Mouse (Mus musculus) lung, postnatal 14 days (tissue): ENCODE results near the gene Tmem95.

Experiments used
- DNase-seq: peaks from one replicate; pipeline ENCODE4 v3.0.0; 2021

Gene Tmem95

DNA sequence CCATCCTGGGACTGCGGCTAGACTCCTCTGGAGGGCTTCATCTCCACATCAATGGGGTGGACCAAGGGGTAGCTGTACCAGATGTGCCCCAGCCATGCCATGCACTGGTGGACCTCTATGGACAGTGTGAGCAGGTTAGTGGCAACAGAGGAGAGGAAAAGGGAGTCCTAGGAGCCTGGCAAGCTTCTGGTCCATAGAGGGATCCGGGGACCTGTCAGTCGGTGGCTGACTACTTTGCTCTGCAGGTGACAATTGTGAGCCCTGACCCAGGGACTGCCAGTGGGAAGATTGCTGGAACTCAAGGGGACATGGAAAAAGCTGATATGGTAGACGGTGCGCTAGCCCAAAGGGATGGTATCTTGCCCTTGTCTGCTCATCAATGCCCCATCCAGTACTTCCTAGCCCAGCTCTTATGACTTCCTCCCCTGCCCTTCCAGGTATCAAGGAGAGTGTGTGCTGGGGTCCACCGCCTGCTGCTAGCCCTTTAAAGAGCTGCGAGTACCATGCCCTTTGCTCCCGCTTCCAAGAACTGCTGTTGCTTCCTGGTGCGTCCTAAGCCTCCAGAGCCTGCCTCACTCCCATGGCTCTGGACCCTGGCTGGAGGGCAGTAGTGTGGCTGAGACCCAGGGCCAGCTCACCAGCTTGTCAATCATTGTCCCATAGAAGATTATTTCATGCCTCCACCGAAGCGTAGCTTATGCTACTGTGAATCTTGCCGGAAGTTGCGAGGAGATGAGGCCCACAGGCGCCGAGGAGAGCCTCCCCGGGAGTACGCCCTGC, 33.2 kb upstream of the Tmem95 start:
- DNase-seq = no peak

DNA sequence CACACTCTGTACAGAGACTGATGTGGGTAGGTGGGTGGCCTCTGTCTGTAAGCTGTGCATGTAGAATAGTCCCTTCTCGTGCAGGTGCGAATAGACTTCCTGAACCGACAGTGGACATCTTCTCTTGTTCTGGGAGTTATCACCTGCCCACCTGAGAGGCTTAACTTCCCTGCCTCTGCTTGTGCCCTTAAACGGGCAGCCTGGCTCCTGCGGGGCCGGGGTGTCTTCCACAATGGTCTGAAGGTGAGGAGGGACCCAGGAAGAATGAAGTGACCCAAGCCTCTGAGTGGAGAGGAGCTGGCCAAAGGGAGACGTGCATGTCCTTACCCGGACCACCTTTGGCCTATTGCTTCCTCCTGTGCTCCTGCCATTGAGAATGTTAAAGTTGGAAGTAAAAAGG, 32.4 kb upstream of the Tmem95 start:
- DNase-seq = no peak

DNA sequence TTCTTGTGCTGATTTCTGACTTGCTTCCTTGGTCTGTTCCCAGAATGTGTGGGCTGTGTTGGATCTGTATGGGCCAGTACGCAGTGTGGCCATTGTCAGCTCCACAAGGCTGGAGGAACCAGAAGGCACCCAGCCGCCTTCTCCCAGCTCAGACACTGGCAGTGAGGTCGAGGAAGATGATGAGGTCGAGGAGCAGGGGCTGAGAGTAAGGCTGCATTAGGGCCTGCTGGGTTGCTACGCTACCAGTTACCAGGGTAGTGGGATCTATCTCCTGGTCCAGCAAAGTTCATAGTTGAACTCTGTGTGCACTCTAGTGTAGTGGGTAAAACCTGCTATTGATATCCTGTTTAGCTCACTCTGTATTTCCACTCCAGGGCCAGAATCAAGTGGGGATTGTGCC, 31.4 kb upstream of the Tmem95 start:
- no peak for DNase-seq

DNA sequence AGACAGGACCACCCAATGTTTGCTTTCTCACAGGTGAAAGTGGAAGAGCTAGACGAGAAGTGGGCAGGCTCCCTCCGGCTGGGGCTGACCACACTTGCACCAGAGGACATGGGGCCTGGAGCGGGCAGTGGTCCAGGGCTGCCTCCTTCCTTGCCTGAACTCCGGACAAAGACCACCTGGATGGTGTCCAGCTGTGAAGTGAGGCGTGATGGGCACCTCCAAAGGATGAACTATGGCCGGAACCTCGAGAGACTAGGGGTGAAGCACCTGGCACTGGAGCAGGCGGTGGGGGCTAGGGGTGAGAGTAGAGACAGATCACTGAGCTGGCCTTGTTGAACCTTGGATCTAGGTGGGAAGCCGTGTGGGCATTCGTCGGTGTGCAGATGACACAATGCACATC, 30.8 kb upstream of the Tmem95 start:
- DNase-seq = no peak

DNA sequence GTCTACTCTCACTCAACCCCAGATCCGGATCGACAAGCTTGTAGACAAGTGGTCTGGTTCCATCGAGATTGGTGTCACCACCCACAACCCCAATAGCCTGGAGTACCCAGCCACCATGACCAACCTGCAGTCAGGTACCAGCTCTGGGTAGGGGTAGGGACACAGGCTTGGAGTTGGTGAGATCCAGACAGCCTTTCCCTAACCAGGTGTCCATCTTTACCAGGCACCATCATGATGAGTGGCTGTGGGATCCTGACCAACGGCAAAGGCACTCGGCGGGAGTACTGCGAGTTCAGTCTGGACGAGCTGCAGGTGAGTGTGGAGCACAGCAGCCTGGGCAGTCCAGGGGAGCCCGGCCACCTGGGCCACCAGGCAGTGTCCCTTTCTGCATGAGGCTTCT, 26.5 kb upstream of the Tmem95 start:
- no peak for DNase-seq

DNA sequence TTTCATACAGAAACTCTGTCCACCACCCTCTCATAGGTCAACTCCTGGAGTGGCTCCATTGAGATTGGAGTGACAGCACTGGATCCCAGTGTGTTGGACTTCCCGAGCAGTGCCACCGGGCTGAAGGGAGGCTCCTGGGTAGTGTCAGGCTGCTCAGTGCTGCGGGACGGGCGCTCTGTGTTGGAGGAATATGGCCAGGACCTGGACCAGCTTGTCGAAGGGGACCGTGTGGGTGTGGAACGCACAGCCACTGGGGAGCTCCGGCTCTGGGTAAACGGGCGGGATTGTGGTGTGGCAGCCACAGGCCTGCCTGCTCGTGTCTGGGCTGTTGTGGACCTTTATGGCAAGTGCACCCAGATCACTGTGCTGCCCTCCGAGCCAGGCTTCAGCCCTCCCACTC, 25.2 kb upstream of the Tmem95 start:
- no peak for DNase-seq

DNA sequence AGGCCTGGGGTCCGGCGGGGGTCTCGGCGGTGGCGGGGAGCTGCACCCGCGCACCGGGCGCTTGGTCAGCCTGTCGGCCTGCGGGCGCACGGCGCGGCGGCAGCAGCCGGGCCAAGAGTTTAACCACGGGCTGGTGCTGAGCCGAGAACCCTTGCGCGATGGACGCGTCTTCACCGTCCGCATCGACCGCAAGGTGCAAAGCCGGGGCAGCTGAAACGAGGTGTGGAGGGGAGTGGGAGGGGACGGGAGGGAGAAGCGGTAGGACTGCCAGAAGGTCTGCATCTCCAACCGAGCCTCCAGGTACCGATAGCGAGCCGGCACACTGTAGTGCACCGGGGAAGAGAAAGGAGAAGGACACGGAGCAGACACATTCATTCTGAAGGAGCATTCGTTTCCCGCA, 24.2 kb upstream of the Tmem95 start:
- no peak for DNase-seq

DNA sequence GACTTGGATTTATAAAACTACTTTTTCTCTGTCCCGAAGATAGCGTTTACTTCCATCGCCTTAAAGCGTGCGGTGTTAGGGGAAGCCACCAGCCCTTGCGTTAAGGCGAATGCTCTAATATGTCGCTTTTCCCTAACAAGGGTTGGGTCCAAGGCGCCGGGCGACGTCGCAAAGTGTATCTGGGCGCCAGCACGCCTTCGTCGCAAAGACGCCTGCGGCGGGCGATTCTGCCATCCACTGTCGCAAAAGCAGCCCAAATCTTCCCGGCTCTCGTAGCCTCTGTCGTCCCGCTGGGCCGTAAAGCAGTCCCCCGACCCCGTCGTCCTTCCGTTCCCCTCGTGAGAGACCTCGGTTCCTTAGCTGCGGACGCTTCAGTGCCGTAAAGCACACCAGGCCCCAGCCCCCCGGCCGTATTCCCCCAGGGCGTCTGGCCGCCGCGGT, 23.6 kb upstream of the Tmem95 start:
- DNase-seq = peak; percentile 90

DNA sequence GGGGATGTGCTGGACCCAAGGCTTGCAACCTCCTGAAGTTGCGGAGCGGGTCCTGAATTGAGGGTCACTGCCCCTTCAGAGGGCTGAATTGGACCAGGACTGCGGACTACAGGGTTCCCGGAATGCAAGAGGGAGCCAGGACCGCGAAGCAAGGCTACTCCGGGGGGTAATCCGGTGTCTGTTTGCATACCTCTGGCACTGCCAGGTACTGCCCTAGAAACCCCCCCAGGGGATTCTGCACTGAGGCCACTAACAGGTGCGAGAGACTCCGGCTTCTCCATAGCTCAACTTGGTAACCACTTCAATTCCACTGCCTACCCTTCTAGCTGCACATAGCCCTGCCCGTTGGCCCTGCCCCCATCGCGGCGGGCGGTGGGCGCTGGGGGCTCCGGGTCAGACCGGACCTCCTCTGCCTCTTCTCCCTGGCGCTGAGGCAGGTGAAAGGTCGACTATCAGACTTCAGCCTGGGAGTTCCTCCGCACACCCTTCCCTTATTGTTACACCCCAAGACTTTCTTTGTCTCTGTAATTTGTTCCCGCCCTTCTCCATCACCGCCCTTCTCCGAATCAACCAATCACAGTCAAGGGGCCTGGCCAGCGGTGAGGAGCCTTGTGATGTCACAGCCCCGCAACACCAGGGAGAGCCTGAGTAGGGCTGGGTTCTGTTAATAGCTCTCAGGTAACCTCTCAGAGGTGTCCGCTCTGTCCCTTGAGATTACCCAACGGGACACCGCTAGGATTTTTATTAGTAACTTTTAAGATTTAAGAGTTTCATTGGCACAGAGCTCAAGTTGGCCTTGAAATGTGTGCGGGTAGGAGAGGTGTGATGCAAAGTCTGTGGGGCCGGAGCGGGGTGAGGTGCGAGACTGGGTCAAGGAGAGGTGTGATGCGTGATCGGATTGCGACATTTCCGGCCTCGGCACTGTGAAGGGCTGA, 22.9 kb upstream of the Tmem95 start, which contains the start of the genes 2810408A11Rik and Neurl4:
2810408A11Rik (minus strand) TSS at position 517 of the 935 bp plus-strand sequence.
Neurl4 (plus strand) TSS at position 602 of the 935 bp plus-strand sequence.
- peak; percentile 91 for DNase-seq

DNA sequence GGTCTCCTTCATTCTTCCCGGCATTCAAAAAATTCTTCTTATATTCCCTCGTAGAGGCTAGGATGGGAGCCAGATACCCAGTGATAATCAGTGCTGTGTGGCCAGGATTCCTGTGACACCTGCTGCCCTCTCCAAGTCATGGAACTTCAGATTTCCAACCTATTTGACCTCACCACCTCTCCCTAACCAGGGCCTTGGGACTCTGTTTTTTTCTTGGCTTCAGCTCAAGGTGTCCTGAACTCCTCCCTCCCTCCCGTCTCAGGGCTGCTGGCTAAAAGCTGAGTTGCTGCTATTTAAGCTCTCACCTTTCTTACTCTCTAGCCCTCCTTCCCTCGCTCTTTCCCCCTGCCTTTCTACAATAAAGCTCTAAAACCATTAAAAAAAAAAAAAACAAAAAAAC, 22.1 kb upstream of the Tmem95 start:
- DNase-seq = no peak

DNA sequence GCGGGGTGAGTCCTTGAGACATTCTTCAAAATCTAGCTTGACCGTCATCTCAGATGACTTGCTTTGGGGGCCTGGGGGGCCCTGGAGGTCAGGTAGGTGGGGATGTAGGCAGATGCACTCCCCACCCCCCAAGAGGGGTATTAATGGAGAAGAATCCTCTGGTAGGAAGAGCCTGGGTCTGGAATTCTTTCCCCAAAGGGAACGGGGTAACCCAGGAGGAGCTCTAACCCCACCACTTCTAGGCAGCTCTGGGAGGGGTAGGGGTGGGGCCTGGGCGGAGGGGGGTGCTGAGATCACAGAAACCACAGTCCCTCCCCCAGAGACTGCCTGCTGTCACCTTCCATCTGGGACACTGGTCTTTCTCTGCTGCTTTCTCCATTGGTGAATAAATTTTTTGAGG, 17.5 kb upstream of the Tmem95 start, which contains the start of gene Acap1:
Acap1 (minus strand) TSS at position 249 of the 400 bp plus-strand sequence.
- DNase-seq = no peak

DNA sequence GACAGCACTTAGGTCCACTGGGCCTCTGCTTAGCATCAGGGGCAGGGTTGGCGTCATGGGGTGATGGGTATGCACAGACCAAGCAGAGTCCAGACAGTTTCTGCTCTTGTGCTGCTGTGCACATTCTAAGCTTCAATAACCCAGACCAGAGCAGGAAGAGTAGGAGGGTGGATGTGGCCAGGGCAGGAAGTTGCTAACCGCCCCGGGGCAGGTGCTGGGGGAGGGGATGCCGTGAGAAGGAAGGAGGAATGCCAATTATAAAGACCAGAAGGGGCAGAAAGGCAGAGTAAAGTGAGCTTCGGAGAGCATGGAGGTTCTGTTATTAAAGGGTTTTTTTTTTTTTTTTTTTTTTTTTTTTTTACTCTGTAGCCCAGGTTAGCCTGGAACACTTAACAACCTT, 16.9 kb upstream of the Tmem95 start:
- DNase-seq = no peak

DNA sequence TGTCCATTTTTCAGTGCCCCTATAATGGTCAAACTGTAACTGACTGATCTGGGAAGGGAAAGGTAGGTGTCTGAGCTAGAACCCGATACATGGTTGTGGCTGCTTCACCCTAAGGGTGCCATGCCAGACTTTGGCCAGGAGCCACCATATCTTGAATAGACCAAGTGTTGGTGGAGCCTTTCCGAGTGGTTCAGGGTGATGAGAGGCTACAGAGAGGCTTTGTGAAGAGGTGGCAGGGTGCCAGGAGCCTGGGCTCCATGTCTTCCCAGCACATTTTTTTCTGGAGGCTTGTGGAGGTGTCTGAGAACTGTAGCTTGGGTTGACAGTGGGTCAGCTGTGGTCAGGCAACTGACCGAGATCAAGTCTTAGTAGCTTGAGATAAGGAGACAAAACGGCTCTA, 13.7 kb upstream of the Tmem95 start:
- peak; percentile 25 for DNase-seq

DNA sequence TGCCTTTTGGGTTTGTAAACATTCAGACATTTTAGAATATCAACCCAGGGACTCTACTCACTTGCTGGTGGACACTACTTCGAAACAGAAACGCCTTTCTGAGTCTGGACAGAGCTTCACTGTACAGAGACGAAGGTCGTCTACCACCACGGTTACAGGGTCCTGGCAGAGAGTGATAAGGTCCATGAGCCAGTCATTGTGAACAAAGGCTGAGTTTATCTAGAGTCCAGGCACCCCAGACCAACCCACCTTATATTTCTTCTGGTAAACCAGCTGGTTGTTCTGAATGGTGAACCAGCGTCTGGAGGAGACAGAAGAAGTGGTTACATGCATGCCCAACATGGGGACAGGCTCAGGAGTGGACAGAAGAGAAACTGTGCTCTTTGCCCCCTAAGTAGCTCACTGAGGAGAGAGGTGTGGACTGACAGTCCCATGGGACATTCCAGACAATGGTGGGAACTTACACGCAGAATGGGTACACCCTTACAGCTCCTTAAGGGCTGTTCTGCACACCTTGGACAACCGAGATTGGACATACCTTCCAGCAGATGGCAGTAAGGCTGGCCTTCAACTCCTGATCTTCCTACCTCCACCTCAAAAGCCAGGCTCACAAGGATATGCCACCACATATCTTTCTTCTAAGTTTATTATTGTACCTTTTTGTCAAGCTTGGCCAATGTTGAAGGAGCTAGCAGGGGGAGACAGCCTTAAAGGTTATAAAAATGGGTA, 9.3 kb upstream of the Tmem95 start:
- DNase-seq = no peak

DNA sequence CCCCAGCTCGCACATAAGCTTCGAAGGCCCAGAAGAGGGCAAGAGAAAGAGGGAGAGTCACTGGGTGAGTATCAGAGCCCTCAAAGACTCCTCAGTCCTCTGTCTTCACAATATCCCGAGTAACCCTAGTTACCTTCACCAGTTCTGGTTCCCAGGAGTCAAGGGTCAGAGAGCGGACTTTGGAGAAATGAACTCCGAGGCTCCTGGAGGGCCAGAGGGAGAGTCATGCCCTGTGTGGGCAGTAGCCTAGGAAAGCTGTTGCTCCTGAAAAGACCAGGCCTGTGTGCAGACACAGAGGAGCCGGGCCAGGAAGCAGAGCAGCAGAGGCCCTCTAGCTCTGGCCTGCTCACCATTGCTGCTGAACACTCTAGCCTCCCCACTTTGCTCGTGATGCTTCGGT, 6.8 kb upstream of the Tmem95 start:
- DNase-seq = no peak

DNA sequence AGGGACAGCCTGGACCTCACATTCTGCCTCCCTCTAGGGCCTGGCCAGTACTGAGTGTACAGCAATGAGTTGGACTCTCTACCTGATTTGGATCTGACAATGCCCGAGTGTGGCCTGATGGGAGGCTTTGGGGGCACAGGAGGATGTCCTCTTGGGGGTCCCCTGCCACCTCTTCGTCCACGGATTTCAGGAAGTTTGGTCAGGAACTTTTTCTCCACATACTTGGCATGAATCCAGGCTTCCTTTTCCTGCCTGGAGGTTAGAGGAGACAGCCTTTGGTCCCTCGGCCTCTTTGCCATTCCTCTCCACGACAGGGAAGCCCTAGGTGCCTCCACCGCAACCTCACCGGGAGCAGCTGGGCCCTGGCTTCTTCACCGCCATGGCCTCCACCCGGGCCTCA, 6.4 kb upstream of the Tmem95 start:
- no peak for DNase-seq

DNA sequence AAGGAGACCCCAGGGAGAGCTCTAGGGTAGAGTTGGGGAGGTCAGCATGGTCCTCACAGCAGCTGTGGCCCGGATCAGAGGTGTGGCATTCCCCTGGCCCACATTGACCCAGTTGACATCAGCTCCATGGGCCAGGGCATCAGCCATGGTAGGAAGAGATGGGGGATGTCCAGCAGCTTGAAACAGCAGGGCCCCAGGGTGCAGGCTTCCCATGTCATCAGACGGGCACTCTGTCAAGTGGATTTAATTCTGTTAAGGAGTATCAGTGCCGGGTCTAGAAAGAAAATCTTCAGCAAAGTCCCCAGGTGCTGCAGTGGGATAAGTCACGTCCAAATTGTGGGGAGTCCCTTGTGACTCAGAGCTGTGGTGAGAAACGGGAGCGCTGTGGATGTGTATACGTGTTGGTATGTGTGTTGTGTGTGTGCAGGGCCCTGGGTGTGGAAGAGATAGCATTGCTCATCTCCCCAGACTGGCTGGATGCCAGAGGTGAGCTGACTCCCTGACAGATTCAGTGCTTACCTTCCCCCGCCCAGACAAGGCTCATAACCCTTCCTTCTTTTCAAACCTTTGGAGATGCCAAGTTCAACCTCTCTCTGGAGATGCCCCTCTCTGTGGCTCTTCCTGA, 5.8 kb upstream of the Tmem95 start:
- no peak for DNase-seq

DNA sequence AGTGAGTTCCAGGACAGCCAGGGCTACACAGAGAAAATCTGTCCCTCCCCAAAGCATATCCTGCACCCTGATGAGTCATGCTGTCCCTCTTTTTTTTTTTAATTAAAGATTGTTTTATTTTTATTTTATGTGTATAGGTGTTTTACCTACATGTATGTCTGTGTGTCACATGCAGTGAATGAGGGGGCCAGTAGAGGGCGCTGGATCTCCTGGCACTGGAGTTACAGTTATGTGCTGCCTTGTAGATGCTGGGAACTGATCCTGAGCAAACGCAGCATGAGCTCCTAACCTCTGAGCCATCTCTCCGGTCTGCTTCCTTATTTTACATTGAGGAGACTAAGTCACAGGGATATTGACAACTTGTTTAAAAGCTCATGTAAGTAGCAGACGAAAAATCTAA, 5.2 kb upstream of the Tmem95 start:
- DNase-seq = peak; percentile 58

DNA sequence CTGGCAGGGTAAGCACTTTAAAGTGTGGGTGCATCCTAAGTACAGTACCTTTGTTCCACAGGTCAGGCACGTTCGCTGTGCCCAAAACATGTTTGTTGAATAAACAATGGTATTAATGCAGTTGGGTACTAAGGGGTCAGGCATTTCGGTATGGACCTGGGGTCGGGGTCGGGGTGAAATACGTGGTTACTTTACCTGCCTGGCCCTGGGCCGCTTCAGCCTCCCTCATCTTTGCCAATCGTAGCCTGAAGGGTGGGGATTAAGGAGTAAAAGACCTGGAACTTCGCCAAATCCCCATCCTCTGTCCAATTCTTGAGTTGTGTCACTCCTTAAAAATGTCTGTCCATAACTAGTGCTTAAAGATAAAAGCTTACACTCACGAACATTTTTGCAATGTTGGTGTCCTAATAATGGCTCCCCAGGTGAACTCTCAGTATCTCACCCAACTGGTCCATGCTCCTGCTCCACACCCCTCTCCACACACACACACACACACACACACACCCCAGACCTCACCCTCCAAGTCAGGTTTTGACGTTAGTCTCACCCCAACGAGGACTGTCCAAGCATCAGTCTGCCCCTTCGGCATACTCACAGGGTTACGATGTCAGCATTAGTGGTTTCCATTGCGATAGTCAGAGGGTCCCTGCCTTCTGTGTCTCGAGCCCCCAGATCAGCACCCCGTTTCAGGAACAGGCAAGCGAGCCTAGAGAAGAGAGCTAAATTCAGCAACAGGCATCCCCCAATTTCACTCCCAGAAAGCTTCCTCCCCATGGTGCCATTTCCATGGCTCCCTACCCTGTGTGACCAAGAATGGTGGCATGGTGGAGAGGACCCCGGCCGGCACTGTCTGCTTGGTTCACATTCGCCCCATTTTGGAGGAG, 4.2 kb upstream of the Tmem95 start:
- no peak for DNase-seq

DNA sequence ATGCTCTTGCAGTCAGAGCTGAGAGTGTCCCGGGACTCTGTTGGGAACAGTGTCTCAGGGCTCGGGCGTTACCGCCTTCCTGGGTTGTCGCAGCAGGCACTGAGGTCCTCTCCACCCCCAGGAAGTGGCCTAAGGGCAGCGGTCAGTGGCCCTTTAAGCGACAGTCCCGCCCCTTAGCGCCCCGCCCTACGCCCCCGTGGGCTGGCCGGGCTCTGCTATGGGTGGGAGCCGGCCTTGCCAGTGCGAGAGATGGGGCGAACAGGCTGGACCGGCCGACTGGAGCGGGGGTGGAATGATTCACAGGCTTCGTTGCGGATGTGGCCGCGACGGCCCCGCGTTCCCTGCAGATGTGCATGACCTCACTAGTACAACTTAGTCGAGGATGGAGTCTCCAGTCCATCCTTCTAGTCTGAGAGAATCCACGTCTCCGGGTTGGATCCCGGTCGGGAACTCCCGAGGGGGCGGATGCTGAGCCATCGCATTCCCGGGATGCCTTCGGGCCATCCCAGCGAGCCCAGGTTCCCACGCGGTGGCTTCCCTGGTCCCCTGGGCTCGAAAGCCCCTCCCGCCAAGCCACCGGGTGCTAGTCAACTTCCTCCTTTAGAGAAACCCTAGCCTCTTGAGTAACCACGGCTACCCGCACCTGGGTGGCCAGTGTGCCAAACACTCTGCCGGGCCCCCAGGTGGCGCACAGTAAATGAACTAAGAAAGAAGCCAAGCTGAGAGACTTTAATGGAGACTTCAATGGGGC, 3.2 kb upstream of the Tmem95 start, which contains the start of gene Kctd11:
Kctd11 (minus strand) TSS at position 554 of the 751 bp plus-strand sequence.
- peak; percentile 93 for DNase-seq

DNA sequence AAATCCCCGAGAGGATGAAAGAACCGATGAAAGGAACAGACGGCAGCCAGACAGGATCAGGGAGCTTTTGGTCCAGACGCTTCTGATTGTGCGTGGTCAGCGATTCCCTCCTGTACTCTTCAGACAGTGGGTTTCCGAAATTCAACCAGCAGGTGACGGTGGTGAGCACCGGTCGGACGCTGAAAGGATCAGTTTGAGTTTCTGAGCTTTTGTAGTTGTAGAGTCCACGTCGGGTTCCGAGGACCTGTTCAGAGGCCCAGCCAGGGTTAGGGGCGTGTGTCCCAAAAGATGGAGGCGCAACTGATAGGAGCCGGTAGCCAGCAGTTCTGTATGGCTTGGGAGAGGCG, 2.7 kb upstream of the Tmem95 start:
- DNase-seq = peak; percentile 78
